Mouse (Mus musculus): ENCODE measurements around the gene Atp13a3. TPM values are rescaled to one million over a fixed set of nuclear protein-coding genes. Genes with fewer than 3 reads are reported as not detected.

Atp13a3 gene
- total RNA-seq, 2 experiments from 2014 or later, result 109 to 112 TPM

DNA sequence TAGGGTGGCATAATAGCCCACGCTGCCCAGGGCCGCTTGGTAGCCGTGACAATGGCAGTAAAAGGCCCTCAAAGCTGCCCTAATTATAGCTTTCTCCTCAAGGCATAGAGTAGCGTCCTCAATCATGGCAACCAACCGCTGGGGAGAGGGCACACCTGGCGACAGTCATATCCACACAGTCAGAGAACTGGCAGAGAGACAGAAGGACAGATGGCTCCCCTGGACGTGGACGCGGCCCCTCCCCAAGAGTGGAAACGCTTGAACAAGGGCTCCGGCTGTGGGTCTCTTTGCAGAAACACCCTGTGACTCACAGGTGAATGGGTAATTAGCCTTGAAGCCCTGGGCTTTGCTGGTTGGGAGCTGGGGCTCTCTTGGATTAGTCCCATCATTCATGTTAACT lies 127.4 kb downstream of the Atp13a3 start:
- no peak for DNase-seq

GRCm38 (mm10) chr16:30275558-30276340 lies 130.0 kb downstream of the Atp13a3 start:
- no peak for DNase-seq

DNA sequence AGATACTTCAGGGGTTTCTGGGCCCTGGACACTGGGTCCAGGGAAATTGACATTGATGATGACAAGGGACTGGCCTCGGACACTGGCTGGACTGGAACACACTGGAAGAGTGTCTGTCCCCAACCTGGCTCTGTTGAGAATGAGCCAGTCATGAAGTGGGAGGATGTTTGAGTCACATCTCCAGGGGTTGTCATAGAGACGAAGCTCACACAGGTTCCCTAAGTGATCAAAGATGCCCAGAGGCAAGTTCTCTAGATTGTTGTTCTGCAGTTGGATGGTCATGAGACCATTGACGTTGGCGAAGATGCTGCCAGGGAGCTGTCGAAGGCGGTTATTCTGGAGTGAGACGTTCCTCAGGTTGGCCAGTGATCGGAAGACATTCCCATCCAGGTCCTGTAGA lies 132.7 kb downstream of the Atp13a3 start:
- no peak for DNase-seq

DNA sequence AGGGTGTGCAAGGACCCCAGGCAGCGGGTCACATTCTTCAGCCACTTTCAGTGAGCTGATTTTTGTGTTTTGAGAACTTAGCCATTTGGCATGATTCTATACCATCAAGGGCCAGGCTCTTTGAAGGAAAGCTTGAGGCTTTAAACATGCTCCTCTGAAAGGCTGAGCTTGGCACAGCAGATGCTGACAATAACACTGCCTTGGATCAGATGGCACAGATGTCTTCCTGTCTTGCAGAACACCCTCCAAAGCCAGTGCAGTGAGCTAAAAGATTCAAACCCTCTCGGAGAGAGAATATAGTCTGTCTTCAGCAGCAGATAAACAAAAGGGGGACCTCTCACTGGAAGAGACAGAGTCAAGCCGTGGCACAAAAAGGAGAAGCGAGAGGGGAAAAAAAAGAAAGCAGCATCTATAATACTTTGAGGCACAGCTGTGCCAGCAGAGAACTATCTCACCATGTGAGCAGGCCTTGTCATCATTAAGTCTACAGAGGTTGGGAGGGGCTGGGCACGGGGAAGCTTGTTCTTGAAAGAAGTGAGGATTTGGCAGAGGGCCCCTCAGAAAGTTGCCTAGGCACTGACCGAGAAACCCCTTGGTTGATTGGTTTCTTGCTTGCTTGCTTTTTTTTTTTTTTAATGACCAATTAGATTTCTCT lies 133.7 kb downstream of the Atp13a3 start:
- DNase-seq, result no peak

GRCm38 (mm10) chr16:30271223-30271761 lies 134.5 kb downstream of the Atp13a3 start:
- no peak for DNase-seq

DNA sequence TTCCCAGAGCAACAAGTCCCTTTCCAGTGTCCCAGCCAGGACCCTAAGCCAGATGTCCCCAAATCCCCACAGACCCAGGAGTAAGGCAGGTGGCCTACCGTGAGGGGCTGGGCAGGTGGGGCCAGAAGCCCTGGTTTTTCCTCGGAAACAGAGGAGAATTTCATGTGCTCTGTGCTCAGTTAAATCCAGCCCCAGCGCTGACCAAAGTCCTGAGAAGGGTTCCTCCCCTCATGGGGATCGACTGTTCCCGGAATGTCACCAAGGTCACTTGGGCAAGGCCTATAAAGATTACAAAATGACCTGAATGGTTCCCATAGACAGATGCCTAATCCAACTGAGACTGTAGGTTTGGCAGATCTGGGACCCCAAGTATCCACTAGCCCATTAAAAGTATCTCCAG lies 138.4 kb downstream of the Atp13a3 start, which contains the start of gene Cpn2:
Gene Cpn2, minus strand, starts transcription at position 141 of the 400 bp plus-strand sequence.
- no peak for DNase-seq

DNA sequence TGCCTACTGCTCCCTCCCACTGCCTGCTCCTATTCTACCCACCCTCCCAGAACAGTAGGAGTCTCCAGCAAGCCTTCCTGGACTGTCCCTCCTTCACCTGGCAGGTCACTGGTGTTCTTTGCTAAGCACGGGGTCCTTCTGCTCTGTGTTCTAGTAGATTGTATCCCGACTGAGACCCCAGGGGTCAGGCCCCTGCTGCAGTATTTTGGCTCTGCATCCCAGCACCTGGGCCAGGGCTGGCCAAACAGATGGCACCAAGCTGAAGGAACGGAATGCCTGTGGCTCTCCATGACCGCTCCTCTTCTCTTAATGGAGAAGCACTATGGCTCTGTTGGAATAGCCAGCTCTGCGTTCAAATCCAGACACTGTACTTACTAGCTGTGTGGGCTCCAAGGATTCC lies 139.2 kb downstream of the Atp13a3 start:
- DNase-seq, result no peak

DNA sequence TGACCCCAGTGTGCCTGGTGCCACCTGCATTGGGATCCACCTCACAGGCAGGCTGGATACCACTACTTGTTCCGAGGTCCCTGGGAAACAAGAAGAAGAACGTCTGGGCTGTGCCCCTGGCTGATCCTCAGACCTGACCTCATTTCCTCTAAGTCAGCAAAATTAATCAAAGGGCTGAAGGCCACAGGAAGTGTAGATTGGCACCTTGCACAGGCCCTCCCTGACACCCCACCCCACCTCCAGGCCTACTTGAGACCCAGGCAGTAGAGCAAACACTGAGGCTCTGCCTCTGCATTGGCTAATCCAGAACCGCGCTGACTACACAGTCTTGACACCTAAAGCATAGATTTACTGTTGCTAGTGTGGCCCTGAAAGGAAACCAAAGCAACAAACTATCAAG lies 140.2 kb downstream of the Atp13a3 start:
- no peak for DNase-seq

GRCm38 (mm10) chr16:30263156-30263555 lies 142.6 kb downstream of the Atp13a3 start:
- DNase-seq, result no peak

- DNase-seq, result peak; percentile 79
Measured at GRCm38 (mm10) chr16:30262664-30263063, 143.1 kb downstream of the Atp13a3 start.

Other genes with a start within 250 kb of the Atp13a3 start
- under 1 TPM in 1 of 2 experiments, not detected in 1; 0.11 TPM for gene Cpn2, start 138.5 kb downstream of the Atp13a3 start, total RNA-seq (2021)
- 1 to 10 TPM in 1 of 2 experiments, under 1 TPM in 1; 0.80 to 2.0 TPM for gene Lrrc15, start 122.7 kb downstream of the Atp13a3 start, total RNA-seq (2021)
- gene Gp5, start 95.2 kb downstream of the Atp13a3 start, total RNA-seq (2021), result under 1 TPM; 0.16 to 0.56 TPM
- 1 to 10 TPM; 5.3 to 8.7 TPM for gene Tmem44, start 144.9 kb upstream of the Atp13a3 start, total RNA-seq (2021)
- gene Lsg1, start 181.6 kb upstream of the Atp13a3 start, total RNA-seq (2021), result 10 to 100 TPM; 20.6 to 21.8 TPM
- gene Fam43a, start 193.7 kb upstream of the Atp13a3 start, total RNA-seq (2021), result 10 to 100 TPM; 20.5 to 25.0 TPM